Mouse (Mus musculus): Measurements from ENCODE around the gene Lhfpl1. TPM values are rescaled to one million over a fixed set of nuclear protein-coding genes. Genes with fewer than 3 reads are reported as not detected.
"Not testable (repeated sequence)": the region's sequence is repeated elsewhere in the genome, so short reads cannot be mapped to it uniquely, and the experiment has no call there.

The Lhfpl1 gene
- not detected for total RNA-seq (2018; cell fraction: chromatin; rRNA removed)
- total RNA-seq (2018; cell fraction: cytosol; rRNA removed), result not detected
- total RNA-seq (2018; cell fraction: nucleus; rRNA removed), result not detected
- polyA plus RNA-seq (2018), result not detected in 3 replicates

GRCm38 (mm10) chrX:145348377-145349203 lies at the start of gene Lhfpl1:
TSS of gene Lhfpl1 (minus strand) at chrX:145349089.
- Histone ChIP-seq H3K4me3 (ENCODE audit: inconsistent target) (no peak within 1 kb of the TSS), H3K27ac (no peak within 1 kb of the TSS), H3K36me3 (ENCODE audit: inconsistent target) (no peaks in the 10 kb centered on the region), H3K79me2 (ENCODE audit: inconsistent target) (no peaks in the 10 kb centered on the region)
- 33% methylated on average over 6 of the region's 7 CpGs for WGBS (ENCODE audit: missing documents)

GRCm38 (mm10) chrX:145371839-145372238 lies 22.9 kb upstream of the Lhfpl1 start:
- Histone ChIP-seq H3K79me2 (ENCODE audit: inconsistent target) (no peaks in the 10 kb centered on the region), H3K4me3 (ENCODE audit: inconsistent target) (no peak overlapping the region), H3K36me3 (ENCODE audit: inconsistent target) (no peaks in the 10 kb centered on the region), H3K27ac (no peak overlapping the region)
- WGBS (ENCODE audit: missing documents), result 48% methylated on average over 5 of the region's 5 CpGs

GRCm38 (mm10) chrX:145362527-145362926 lies 13.6 kb upstream of the Lhfpl1 start:
- Histone ChIP-seq H3K4me3 (ENCODE audit: inconsistent target) (no peak overlapping the region), H3K27ac (no peak overlapping the region), H3K36me3 (ENCODE audit: inconsistent target) (no peaks in the 10 kb centered on the region), H3K79me2 (ENCODE audit: inconsistent target) (no peaks in the 10 kb centered on the region)
- WGBS (ENCODE audit: missing documents), result 25% methylated on average over 4 of the region's 4 CpGs

GRCm38 (mm10) chrX:145342402-145342801 lies 6.5 kb downstream of the Lhfpl1 start:
- Histone ChIP-seq H3K27ac (no peak overlapping the region), H3K4me3 (ENCODE audit: inconsistent target) (no peak overlapping the region), H3K36me3 (ENCODE audit: inconsistent target) (no peaks in the 10 kb centered on the region), H3K79me2 (ENCODE audit: inconsistent target) (no peaks in the 10 kb centered on the region)
- 10% methylated on average over 1 of the region's 2 CpGs for WGBS (ENCODE audit: missing documents)

DNA sequence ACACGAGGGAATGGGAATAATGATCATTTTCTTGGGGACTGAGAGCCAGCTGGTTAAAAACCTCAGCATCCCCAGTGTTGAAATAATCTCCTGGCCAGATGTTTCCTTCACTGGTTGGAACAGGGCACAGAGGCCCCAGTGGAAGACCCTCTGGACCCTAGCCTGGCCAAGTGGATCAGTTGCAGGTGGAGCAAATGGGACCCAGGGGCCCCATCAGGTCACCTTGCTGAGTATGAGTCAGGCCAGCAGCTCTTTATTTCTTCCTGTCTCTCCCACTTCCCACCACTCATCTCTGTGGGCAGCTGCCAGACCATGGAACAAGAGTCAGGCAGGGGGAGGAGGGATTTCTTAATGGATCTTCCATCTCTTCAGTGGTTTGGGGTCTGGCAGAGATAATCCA lies 12.7 kb downstream of the Lhfpl1 start:
- Histone ChIP-seq H3K36me3 (ENCODE audit: inconsistent target) (no peaks in the 10 kb centered on the region), H3K79me2 (ENCODE audit: inconsistent target) (no peaks in the 10 kb centered on the region), H3K27ac (no peak overlapping the region), H3K4me3 (ENCODE audit: inconsistent target) (no peak overlapping the region)
- WGBS (ENCODE audit: missing documents), result 57% methylated on average over 1 of the region's 1 CpGs

- no peak overlapping the region for H3K27ac ChIP-seq
- no peaks in the 10 kb centered on the region for H3K79me2 ChIP-seq (ENCODE audit: inconsistent target)
- H3K4me3 ChIP-seq (ENCODE audit: inconsistent target), result no peak overlapping the region
- no peaks in the 10 kb centered on the region for H3K36me3 ChIP-seq (ENCODE audit: inconsistent target)
- 44% methylated on average over 1 of the region's 1 CpGs for WGBS (ENCODE audit: missing documents)
Observed at GRCm38 (mm10) chrX:145308555-145308954, 40.3 kb downstream of the Lhfpl1 start.

DNA sequence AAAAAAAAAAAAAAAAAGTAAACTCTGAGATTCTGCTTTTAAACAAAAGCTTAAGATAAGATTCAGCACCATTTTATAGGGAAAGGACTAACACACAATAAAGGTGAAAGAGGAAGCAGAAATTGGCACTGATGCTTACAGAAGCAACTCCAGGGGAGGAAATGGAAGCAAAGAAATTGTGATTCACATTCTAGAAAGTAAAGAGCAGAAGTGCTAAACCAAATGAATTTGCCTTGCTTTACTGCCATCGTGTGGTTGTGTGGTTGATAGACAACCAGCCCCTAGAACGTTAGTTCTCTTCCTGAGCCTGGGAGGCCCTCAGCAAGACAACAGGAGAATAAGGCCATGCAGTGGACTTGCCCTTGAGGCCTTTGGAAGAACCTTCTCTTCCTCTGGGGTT lies 41.7 kb downstream of the Lhfpl1 start:
- WGBS (ENCODE audit: missing documents), result 0% methylated on average over 2 of the region's 2 CpGs
- H3K79me2 ChIP-seq (ENCODE audit: inconsistent target), result no peaks in the 10 kb centered on the region

GRCm38 (mm10) chrX:145300232-145300631 lies 48.7 kb downstream of the Lhfpl1 start:
- H3K27ac ChIP-seq; H3K79me2 ChIP-seq (ENCODE audit: inconsistent target); H3K36me3 ChIP-seq (ENCODE audit: inconsistent target); H3K4me3 ChIP-seq (ENCODE audit: inconsistent target): not testable (repeated sequence)

More for the DNA sequence above, 41.7 kb downstream of the Lhfpl1 start:
- Histone ChIP-seq H3K27ac (no peak overlapping the region), H3K36me3 (ENCODE audit: inconsistent target) (no peaks in the 10 kb centered on the region), H3K4me3 (ENCODE audit: inconsistent target) (no peak overlapping the region)

GRCm38 (mm10) chrX:145272209-145272608 lies 76.7 kb downstream of the Lhfpl1 start:
- no peaks in the 10 kb centered on the region for H3K36me3 ChIP-seq (ENCODE audit: inconsistent target)
- H3K4me3 ChIP-seq (ENCODE audit: inconsistent target), result no peak overlapping the region
- no peaks in the 10 kb centered on the region for H3K79me2 ChIP-seq (ENCODE audit: inconsistent target)
- 90% methylated on average over 3 of the region's 3 CpGs for WGBS (ENCODE audit: missing documents)
- no peak overlapping the region for H3K27ac ChIP-seq

- H3K27ac ChIP-seq, result no peak overlapping the region
- no peaks in the 10 kb centered on the region for H3K36me3 ChIP-seq (ENCODE audit: inconsistent target)
- H3K79me2 ChIP-seq (ENCODE audit: inconsistent target), result no peaks in the 10 kb centered on the region
- 91% methylated on average over 4 of the region's 4 CpGs for WGBS (ENCODE audit: missing documents)
- H3K4me3 ChIP-seq (ENCODE audit: inconsistent target), result no peak overlapping the region
Observed at GRCm38 (mm10) chrX:145271768-145272167, 77.1 kb downstream of the Lhfpl1 start.

- Histone ChIP-seq H3K79me2 (ENCODE audit: inconsistent target) (no peaks in the 10 kb centered on the region), H3K27ac (no peak overlapping the region), H3K36me3 (ENCODE audit: inconsistent target) (no peaks in the 10 kb centered on the region), H3K4me3 (ENCODE audit: inconsistent target) (no peak overlapping the region)
- 34% methylated on average over 5 of the region's 5 CpGs for WGBS (ENCODE audit: missing documents)
Observed at GRCm38 (mm10) chrX:145261803-145262202, 87.1 kb downstream of the Lhfpl1 start.

Other genes with a start within 250 kb of the Lhfpl1 start
- gene Amot, start 156.1 kb upstream of the Lhfpl1 start, polyA plus RNA-seq (2018), result 0.33 to 0.44 TPM (median 0.40 TPM) in 3 replicates